Mouse (Mus musculus) liver, embryonic 12.5 days (tissue): ENCODE data around the gene Tatdn2. TPM values are rescaled to one million over a fixed set of nuclear protein-coding genes. Genes with fewer than 3 reads are reported as not detected.
"Not testable (repeated sequence)": the region's sequence is repeated elsewhere in the genome, so short reads cannot be mapped to it uniquely, and the experiment has no call there.

Experiments
- ATAC-seq: fragments of 200-750 bp; cut with Nextera tagmentation; 2 replicates; pipeline ENCODE4 v1.8.0; 2017; ENCODE audit warnings: moderate number of reproducible peaks, mild to moderate bottlenecking, moderate library complexity
- H3K27ac ChIP-seq: fragments of 300-500 bp; sonication (generic); 2 replicates; pipeline ENCODE4 v1.5.1; 2016; ENCODE audit warnings: mild to moderate bottlenecking
- H3K27me3 ChIP-seq: fragments of 300-500 bp; sonication (generic); replicated peaks from 2 replicates; pipeline ENCODE4 v1.6.1; 2016; ENCODE audit warnings: mild to moderate bottlenecking, moderate library complexity
- H3K36me3 ChIP-seq: fragments of 300-500 bp; sonication (generic); 2 replicates; pipeline ENCODE4 v1.6.1; 2016; ENCODE audit warnings: mild to moderate bottlenecking, moderate library complexity
- H3K4me1 ChIP-seq: fragments of 300-500 bp; sonication (generic); 2 replicates; pipeline ENCODE4 v1.6.1; 2016
- H3K4me2 ChIP-seq: fragments of 300-500 bp; sonication (generic); 2 replicates; pipeline ENCODE4 v1.6.1; 2016; ENCODE audit warnings: mild to moderate bottlenecking, moderate library complexity
- H3K4me3 ChIP-seq: fragments of 300-500 bp; sonication (generic); 2 replicates; pipeline ENCODE4 v1.5.1; 2016; ENCODE audit warnings: mild to moderate bottlenecking, moderate library complexity
- H3K9ac ChIP-seq: fragments of 300-500 bp; sonication (generic); 2 replicates; pipeline ENCODE4 v1.6.1; 2016; ENCODE audit warnings: mild to moderate bottlenecking, moderate library complexity
- H3K9me3 ChIP-seq: fragments of 300-500 bp; sonication (generic); replicated peaks from 2 replicates; pipeline ENCODE4 v1.6.1; 2016; ENCODE audit warnings: mild to moderate bottlenecking, moderate library complexity
- WGBS: fragments of 180-500 bp; shearing (Covaris S2); methylation state at CpG from one replicate; pipeline ENCODE4 v1.1.7; 2016; ENCODE audit not compliant: insufficient replicate concordance; 5-methylcytosine and 5-hydroxymethylcytosine counted together
- polyA plus RNA-seq: library from polyadenylated mRNA; unstranded; fragments of >200 nt; fragmentation: Nextera tagmentation; extraction: Ambion mirVana; gene quantifications from 2 replicates; pipeline ENCODE4 v1.2.1, GENCODE M21; 2016

Gene Tatdn2
- polyA plus RNA-seq, 1 experiment from 2014 or later = 1.3 TPM

GRCm38 (mm10) chr6:113693377-113693776, 3.5 kb upstream of the Tatdn2 start:
- Histone ChIP-seq H3K4me1 (peaks cover 85% of the 10 kb centered on the region), H3K4me3 (peak overlapping the region; percentile 63), H3K27me3 (no peaks in the 10 kb centered on the region), H3K4me2 (peak overlapping the region; percentile 79), H3K9me3 (no peaks in the 10 kb centered on the region), H3K27ac (peak overlapping the region; percentile 68), H3K36me3 (peaks cover 33% of the 10 kb centered on the region), H3K9ac (peak overlapping the region; percentile 56; the same call in 1 of the 2 replicates)
- no peak for ATAC-seq
- WGBS = 65% methylated on average over 5 of the region's 5 CpGs

DNA sequence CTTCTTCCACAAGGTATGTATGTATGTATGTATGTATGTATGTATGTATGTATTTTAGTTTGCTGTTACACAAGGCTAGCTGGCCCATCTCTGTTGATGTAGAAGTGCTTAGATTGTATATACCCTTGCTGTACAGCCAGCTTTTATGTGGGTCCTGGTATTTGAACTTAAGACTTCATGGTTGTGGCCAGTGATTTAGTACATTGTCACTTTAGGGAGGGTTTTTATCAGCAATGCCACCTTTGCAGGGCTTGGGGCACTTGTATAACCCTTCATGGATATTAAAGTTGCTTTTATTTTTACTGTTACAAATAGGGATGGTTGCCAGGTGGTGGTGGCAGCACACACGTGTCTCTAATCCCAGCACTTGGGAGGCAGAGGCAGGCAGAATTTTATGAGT, 1.6 kb upstream of the Tatdn2 start:
- Histone ChIP-seq H3K27ac (peak overlapping the region; percentile 99), H3K9me3 (no peaks in the 10 kb centered on the region), H3K4me1 (peaks cover 86% of the 10 kb centered on the region), H3K9ac (peak overlapping the region; percentile 68; the same call in 1 of the 2 replicates), H3K4me3 (0 out of 2 replicates have a peak overlapping the region, but pooled peaks have one; percentile 96), H3K36me3 (peaks cover 47% of the 10 kb centered on the region), H3K4me2 (peak overlapping the region; percentile 94), H3K27me3 (no peaks in the 10 kb centered on the region)
- no peak for ATAC-seq
- WGBS = 35% methylated on average over 1 of the region's 1 CpGs

- peaks cover 86% of the 10 kb centered on the region for H3K4me1 ChIP-seq
- peaks cover 54% of the 10 kb centered on the region for H3K36me3 ChIP-seq
- H3K27ac ChIP-seq = peak overlapping the region; percentile 99
- peak overlapping the region; percentile 94 for H3K4me2 ChIP-seq
- H3K4me3 ChIP-seq = peak overlapping the region; percentile 96
- H3K27me3 ChIP-seq = no peaks in the 10 kb centered on the region
- peak overlapping the region; percentile 68 for H3K9ac ChIP-seq
- no peak for ATAC-seq
- 34% methylated on average over 4 of the region's 4 CpGs for WGBS
- H3K9me3 ChIP-seq = no peaks in the 10 kb centered on the region
These were observed 989 bp upstream of the Tatdn2 start for GRCm38 (mm10) chr6:113695766-113696355.

DNA sequence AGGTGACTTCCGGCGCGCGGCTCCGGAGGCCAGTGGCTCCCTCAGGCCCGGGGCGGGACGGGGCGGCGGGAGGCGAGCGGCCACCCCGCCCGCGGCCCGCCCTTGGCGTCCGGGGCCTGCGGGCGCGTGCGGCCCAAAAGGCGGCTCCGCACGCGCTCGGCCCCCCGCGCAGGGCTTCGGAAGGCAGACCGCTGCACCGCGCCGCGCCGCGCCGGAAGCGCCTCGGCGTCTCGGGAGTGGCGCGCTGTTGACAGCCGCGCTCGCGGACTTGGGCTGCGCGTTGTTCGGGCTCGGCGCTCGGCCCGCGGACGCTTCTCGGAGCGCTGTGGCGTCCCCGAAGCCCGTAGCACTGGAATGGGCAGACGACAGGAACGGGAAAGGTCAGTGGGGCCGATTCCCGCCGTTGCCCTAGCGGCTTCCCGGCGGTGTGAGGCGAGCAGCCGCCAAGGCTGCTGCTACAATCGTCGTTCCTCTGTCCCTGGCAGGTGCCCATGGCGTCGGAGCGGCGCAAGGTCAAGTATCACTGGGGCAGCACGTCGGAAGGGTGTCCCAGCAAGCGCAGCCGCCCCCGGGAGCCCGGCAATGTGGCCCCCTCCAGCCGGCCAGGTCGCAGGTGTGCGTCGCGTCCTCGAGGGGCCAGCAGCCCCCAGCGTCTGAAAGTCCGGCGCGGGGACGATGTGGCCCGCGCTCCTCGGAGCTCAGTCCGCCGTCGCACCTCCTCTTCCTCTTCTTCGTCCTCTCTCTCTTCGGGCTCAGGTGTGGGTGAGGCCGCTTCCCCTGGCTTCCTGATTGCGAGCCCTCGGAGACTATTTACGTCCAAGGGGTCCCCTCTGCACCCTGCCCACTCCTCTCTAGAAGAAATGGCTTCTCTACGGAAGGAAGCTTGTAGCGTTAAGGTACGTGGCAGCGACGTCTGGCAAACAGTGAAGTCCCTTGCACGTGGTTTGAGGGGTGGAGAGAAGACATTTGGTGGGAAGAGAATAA, 664 bp downstream of the Tatdn2 start:
- Histone ChIP-seq H3K27ac (peak overlapping the region; percentile 99), H3K36me3 (peaks cover 67% of the 10 kb centered on the region), H3K27me3 (no peaks in the 10 kb centered on the region), H3K4me2 (peak overlapping the region; percentile 94), H3K4me3 (peak overlapping the region; percentile 96), H3K9me3 (no peaks in the 10 kb centered on the region), H3K9ac (peak overlapping the region; percentile 92), H3K4me1 (peaks cover 78% of the 10 kb centered on the region)
- no peak for ATAC-seq
- WGBS = under 1% methylated on average over 106 of the region's 113 CpGs

DNA sequence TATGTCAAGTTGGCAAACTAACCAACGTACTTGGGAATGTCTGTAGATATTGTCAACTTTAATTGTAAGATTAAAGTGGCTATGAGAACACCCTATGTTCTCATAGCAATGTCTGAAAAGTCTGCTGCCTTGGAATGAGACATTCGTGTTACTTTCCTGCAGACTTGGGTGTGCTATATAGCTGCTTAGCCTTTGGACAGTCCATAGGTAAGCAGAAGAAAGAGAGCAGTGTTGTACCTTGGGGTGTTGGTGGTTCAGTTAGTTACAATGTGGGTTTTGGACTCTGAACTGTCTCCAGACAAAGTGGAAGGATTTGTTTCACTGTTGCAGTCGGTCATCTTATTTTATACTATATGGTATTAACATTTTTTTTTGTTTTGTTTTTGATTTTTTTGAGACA, 15.9 kb downstream of the Tatdn2 start:
- H3K27me3 ChIP-seq = no peaks in the 10 kb centered on the region
- H3K4me2 ChIP-seq = no peak overlapping the region
- H3K4me3 ChIP-seq = no peak overlapping the region
- no peaks in the 10 kb centered on the region for H3K9me3 ChIP-seq
- ATAC-seq = no peak
- 86% methylated on average over 3 of the region's 3 CpGs for WGBS
- H3K4me1 ChIP-seq = no peaks in the 10 kb centered on the region
- peaks cover 99% of the 10 kb centered on the region for H3K36me3 ChIP-seq
- no peak overlapping the region for H3K9ac ChIP-seq
- no peak overlapping the region for H3K27ac ChIP-seq

- peaks cover 99% of the 10 kb centered on the region for H3K36me3 ChIP-seq
- 92% methylated on average over 5 of the region's 5 CpGs for WGBS
- H3K9ac ChIP-seq, H3K4me1 ChIP-seq, H3K9me3 ChIP-seq, H3K4me2 ChIP-seq, H3K27ac ChIP-seq, ATAC-seq, H3K4me3 ChIP-seq, H3K27me3 ChIP-seq: not testable (repeated sequence)
These were observed 16.5 kb downstream of the Tatdn2 start for GRCm38 (mm10) chr6:113713389-113713788.

- Histone ChIP-seq H3K4me3 (no peak overlapping the region), H3K27me3 (no peaks in the 10 kb centered on the region), H3K36me3 (peaks cover 99% of the 10 kb centered on the region), H3K27ac (no peak overlapping the region), H3K9me3 (no peaks in the 10 kb centered on the region), H3K4me2 (no peak overlapping the region), H3K4me1 (peaks cover 3% of the 10 kb centered on the region; the same call in 1 of the 2 replicates), H3K9ac (no peak overlapping the region)
- no peak for ATAC-seq
- 65% methylated on average over 2 of the region's 2 CpGs for whole genome bisulfite sequencing
These were observed 17.4 kb downstream of the Tatdn2 start for GRCm38 (mm10) chr6:113714276-113714675.

DNA sequence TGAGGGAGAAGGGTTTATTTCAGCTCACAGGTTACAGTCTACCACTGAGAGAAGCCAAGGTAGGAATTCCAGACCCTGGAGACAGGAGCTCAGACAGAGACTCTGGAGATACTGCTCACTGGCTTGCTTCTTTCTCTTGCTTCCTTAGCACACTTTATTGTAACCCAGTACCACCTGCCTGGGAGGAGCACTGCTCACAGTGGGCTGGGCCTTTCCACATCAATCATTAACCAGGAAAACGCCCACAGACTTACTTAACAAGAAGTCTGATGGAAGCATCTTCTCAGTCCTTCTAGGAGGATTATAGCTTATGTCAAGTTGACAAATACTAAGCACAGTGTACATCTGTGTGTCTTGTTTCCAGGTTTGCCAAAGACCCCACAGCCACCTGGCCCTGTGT, 17.9 kb downstream of the Tatdn2 start:
- H3K4me3 ChIP-seq = no peak overlapping the region
- no peak overlapping the region for H3K9ac ChIP-seq
- H3K4me2 ChIP-seq = no peak overlapping the region
- peaks cover 99% of the 10 kb centered on the region for H3K36me3 ChIP-seq
- H3K27ac ChIP-seq = no peak overlapping the region
- H3K4me1 ChIP-seq = peaks cover 3% of the 10 kb centered on the region; the same call in 1 of the 2 replicates
- 61% methylated on average over 1 of the region's 1 CpGs for WGBS
- no peak for ATAC-seq
- no peaks in the 10 kb centered on the region for H3K9me3 ChIP-seq
- no peaks in the 10 kb centered on the region for H3K27me3 ChIP-seq

DNA sequence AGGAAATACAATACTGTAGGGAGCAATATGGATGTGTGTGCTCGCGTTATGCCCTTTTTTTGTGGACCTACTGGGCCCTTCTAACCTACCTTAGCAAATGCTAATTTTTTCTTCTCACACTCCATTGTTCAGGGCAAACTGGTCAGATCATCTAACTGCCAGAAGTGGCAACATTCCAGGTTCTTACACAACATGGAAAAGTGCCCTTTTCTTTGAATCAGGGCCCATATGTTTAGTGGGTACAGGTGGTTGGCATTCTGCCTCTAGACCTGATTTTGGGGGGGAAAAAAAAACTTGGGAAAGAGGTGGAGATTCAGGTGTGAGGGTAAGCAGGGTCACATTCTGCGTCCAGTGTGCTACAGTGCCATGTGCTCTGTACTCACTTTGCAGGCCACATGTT, 20.7 kb downstream of the Tatdn2 start:
- Histone ChIP-seq H3K9me3 (no peaks in the 10 kb centered on the region), H3K27ac (no peak overlapping the region), H3K27me3 (no peaks in the 10 kb centered on the region), H3K4me1 (peaks cover 7% of the 10 kb centered on the region; the same call in 1 of the 2 replicates), H3K9ac (no peak overlapping the region), H3K36me3 (peaks cover 98% of the 10 kb centered on the region), H3K4me2 (no peak overlapping the region), H3K4me3 (no peak overlapping the region)
- 89% methylated on average over 3 of the region's 3 CpGs for WGBS
- ATAC-seq = no peak

GRCm38 (mm10) chr6:113719878-113720277, 23.0 kb downstream of the Tatdn2 start, which contains the start of gene Ghrl:
Gene Ghrl, minus strand, starts transcription at chr6:113719880.
- Histone ChIP-seq H3K4me3 (no peak within 1 kb of the TSS), H3K27me3 (no peaks in the 10 kb centered on the region), H3K27ac (peak within 1 kb of the TSS; percentile 32; the same call in 1 of the 2 replicates), H3K36me3 (peaks cover 98% of the 10 kb centered on the region), H3K9ac (no peak within 1 kb of the TSS), H3K4me1 (peaks cover 7% of the 10 kb centered on the region; the same call in 1 of the 2 replicates), H3K4me2 (no peak within 1 kb of the TSS), H3K9me3 (no peaks in the 10 kb centered on the region)
- ATAC-seq = no peak
- 87% methylated on average over 3 of the region's 3 CpGs for WGBS

- Histone ChIP-seq H3K36me3 (peaks cover 96% of the 10 kb centered on the region), H3K9me3 (no peaks in the 10 kb centered on the region), H3K9ac (no peak overlapping the region), H3K27ac (0 out of 2 replicates have a peak overlapping the region, but pooled peaks have one; percentile 10), H3K4me1 (peaks cover 7% of the 10 kb centered on the region; the same call in 1 of the 2 replicates), H3K4me3 (no peak overlapping the region), H3K4me2 (no peak overlapping the region), H3K27me3 (no peaks in the 10 kb centered on the region)
- peak; percentile 58 for ATAC-seq
- 75% methylated on average over 4 of the region's 4 CpGs for WGBS
These were observed 24.2 kb downstream of the Tatdn2 start for GRCm38 (mm10) chr6:113721061-113721460.

GRCm38 (mm10) chr6:113728181-113728580, 31.3 kb downstream of the Tatdn2 start:
- no peak overlapping the region for H3K4me3 ChIP-seq
- no peak overlapping the region for H3K27ac ChIP-seq
- 83% methylated on average over 7 of the region's 7 CpGs for WGBS
- H3K9ac ChIP-seq = no peak overlapping the region
- no peak for ATAC-seq
- no peak overlapping the region for H3K4me2 ChIP-seq
- H3K27me3 ChIP-seq = no peaks in the 10 kb centered on the region
- H3K4me1 ChIP-seq = no peaks in the 10 kb centered on the region
- peaks cover 98% of the 10 kb centered on the region for H3K36me3 ChIP-seq
- H3K9me3 ChIP-seq = no peaks in the 10 kb centered on the region
